Mouse (Mus musculus) kidney, adult 2 months (tissue): Measurements from ENCODE around the gene Prkag2.

ENCODE experiments used
- CTCF ChIP-seq: fragments of 200-500 bp; conservative IDR thresholded peaks from 2 replicates; pipeline ENCODE4 v1.5.1; 2011; ENCODE audit warnings: low read depth, mild to moderate bottlenecking, control low read depth, low read length, moderate library complexity, mixed read lengths; ENCODE audit not compliant: insufficient read depth, insufficient read length
- POLR2A ChIP-seq: fragments of 200-500 bp; IDR thresholded peaks from one replicate; pipeline ENCODE4 v1.6.1; 2011; ENCODE audit warnings: low read depth, low read length, control low read depth

DNA sequence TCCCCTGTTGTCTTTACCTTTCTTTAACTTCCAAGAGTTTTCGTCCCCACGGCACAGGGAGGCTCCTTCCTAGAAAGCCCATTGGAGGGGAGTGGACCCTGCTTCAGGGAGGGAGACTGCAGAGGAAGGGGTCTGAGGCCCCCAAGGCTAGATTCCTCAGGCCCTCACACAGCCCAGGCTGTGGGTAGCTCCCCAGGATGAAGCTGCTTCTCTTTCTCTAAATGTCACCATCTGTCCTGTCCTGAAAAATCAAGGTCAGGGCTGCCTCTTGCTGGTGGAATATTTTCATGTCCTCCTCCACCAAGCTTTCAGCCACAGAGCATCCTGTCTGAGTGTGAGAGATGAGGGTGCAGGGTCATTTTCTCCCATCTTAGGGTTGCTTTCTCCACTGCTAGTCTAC is 113.5 kb downstream of the Prkag2 start:
- TF ChIP-seq POLR2A (no peak), CTCF (no peak)
